8 mouse cellular contexts compared by ENCODE assay signal in genomic region chr12:51971070-51971664, GRCm38 (mm10). TPM values are rescaled to one million over a fixed set of nuclear protein-coding genes. Genes with fewer than 3 reads are reported as not detected.
DNase-seq lines count a peak whose midpoint lies in the region; ATAC-seq lines count a peak whose summit lies in the region.

Heatr5a (minus strand) TSS chr12:51971321.

- DNase-seq in Muller cell, postnatal 12 days (ENCODE audit: inconsistent ontology term), result peak; percentile 92
- peak; percentile 88 for DNase-seq in cerebellum, adult 9-11 months
- DNase-seq in frontal cortex, postnatal 10 days (ENCODE audit: low spot score in 2 of 2), result peak; percentile 75 to 86
- peak; percentile 77 to 82 for DNase-seq in layer of hippocampus, postnatal 25 days (ENCODE audit: extremely low spot score in 1 of 2, low spot score in 1 of 2)
- peak; percentile 90 for DNase-seq in lung, postnatal 25 days (ENCODE audit: low spot score)
- DNase-seq in retina, embryonic 14.5 days (ENCODE audit: low spot score), result peak; percentile 87
- DNase-seq in thymus, postnatal 4 days, result peak; percentile 89

- H3K4me2 ChIP-seq in hindbrain, embryonic 12.5 days (replicated peaks), result peak within 1 kb of the TSS; percentile 82

- H3K36me3 ChIP-seq in hindbrain, embryonic 12.5 days, result no peaks in the 10 kb centered on the region

- H3K9me3 ChIP-seq in hindbrain, embryonic 12.5 days (replicated peaks), result no peaks in the 10 kb centered on the region

- peak within 1 kb of the TSS; percentile 89 for H3K4me3 ChIP-seq in hindbrain, embryonic 12.5 days

- H3K27me3 ChIP-seq in hindbrain, embryonic 12.5 days, result no peaks in the 10 kb centered on the region

- WGBS in hindbrain, embryonic 12.5 days, result 1% methylated on average over 42 of the region's 53 CpGs

- H3K9ac ChIP-seq in hindbrain, embryonic 12.5 days, result peak within 1 kb of the TSS; percentile 85

- peak within 1 kb of the TSS; percentile 87 for H3K27ac ChIP-seq in hindbrain, embryonic 12.5 days

- ATAC-seq in hindbrain, embryonic 12.5 days (ENCODE audit: low FRiP score), result peak; percentile 97

- peaks cover 4% of the 10 kb centered on the region; the same call in 1 of the 2 replicates for H3K4me1 ChIP-seq in hindbrain, embryonic 12.5 days

RNA-seq across cellular contexts. Expression of gene Heatr5a, which starts in this region (rescaled TPM):
- 12.7 and 12.9 TPM in 2 replicates for polyA plus RNA-seq in hindbrain, embryonic 12.5 days (2016; fragmentation: Nextera tagmentation; extraction: Ambion mirVana)
- 1 to 10 TPM; 7.4 to 8.4 TPM for total RNA-seq in layer of hippocampus, postnatal 25 days (2021)

Comparison
In these comparisons a context has a peak if more than half of its experiments do, and no peak if none do; other contexts are left out.
1. Peak in every context shown above with its lines: DNase-seq, ATAC-seq, H3K4me3 ChIP-seq and H3K27ac ChIP-seq.